ENCODE assay signal across 9 mouse cellular contexts in the genomic region with DNA sequence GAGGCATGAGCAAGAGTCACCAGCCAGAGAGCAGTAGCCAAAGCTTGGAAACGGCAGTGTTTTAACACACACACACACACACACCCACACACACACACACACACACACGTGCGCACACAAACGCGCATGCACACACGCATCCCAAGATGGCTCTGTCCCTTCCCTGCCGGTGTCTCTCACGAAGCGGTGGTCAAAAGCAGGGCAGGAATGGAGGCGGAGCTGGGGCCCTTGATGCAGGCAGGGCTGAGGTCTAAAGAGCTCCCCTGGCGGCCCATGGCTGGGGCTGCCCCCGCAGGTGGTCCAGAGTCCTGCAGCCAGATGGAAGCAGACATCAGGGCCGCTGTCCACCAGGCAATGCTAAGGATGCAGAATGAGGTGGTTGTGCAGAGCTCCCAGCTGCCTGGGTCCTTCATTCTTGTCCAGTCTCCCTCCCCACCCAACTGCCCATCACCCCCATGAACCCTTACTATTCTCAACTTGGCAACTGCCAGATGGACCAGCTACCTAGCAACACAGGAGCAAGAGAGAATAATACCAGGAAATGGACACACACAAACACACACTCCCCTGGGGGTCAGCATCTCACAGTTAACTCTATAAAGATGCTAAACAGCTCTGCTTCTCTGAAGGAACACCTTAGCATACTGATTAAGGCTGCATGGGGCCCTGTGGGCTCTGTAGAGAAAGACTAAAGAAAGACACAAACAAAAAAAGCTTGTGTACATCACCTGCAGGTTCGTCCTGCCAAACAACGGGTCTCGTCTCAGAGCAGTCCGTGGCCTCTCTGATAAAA. TPM values are rescaled to one million over a fixed set of nuclear protein-coding genes. Genes with fewer than 3 reads are reported as not detected.
A peak's percentile ranks its signal among the peaks of the same experiment; 100 is the strongest.
DNase-seq lines count a peak whose midpoint lies in the region; ATAC-seq lines count a peak whose summit lies in the region.
"Had no signal": no experiment of that assay in that cellular context is flagged by ENCODE, and none has a peak within 500 bp of the region (broad histone marks: within the 10 kb centered on the region; RNA-seq: fewer than 3 reads in every experiment).

A gene (minus strand): TSS at position 209 of the 793 bp plus-strand sequence.

- H3K9ac ChIP-seq in neural tube, embryonic 14.5 days (replicated peaks; ENCODE audit: low read depth, low read length), result peak within 1 kb of the TSS; percentile 68

- peak; percentile 80 for ATAC-seq in neural tube, embryonic 14.5 days (ENCODE audit: low read depth)
- no peak for ATAC-seq in CD4-positive, CD25-positive, alpha-beta regulatory T cell, adult 4 months

- H3K36me3 ChIP-seq in neural tube, embryonic 14.5 days (ENCODE audit: control insufficient read depth, insufficient read depth, low read length), result no peaks in the 10 kb centered on the region

- 6% methylated on average over 17 of the region's 17 CpGs for WGBS in neural tube, embryonic 14.5 days

- H3K4me2 ChIP-seq in neural tube, embryonic 14.5 days (ENCODE audit: low read depth, low read length), result peak within 1 kb of the TSS; percentile 66

- no peaks in the 10 kb centered on the region for H3K4me1 ChIP-seq in neural tube, embryonic 14.5 days (ENCODE audit: control insufficient read depth, insufficient read depth, low read length)

- peak; percentile 5 to 29 for DNase-seq in cerebellum, postnatal 25 days
- no peak for DNase-seq in cerebellum, adult 9-11 months
- peak; percentile 34 for DNase-seq in WW6 (ENCODE audit: low read depth, low spot score)
- peak; percentile 47 to 54 for DNase-seq in frontal cortex, postnatal 25 days (ENCODE audit: low spot score in 2 of 2)
- peak; percentile 75 to 78 for DNase-seq in left cerebral cortex, postnatal 10 days (ENCODE audit: extremely low spot score in 1 of 2, low spot score in 2 of 2)
- no peak for DNase-seq in kidney, adult 8-10 months

- intact Hi-C loops in left cerebral cortex, postnatal 10 days (cut with DNase I), result loop anchor here (5.0 kb wide), 1 partner anchor 141 kb away; no protein-coding TSS in a partner anchor

- no peaks in the 10 kb centered on the region for H3K9me3 ChIP-seq in neural tube, embryonic 14.5 days (ENCODE audit: control insufficient read depth, low read length)

- H3K27ac ChIP-seq in neural tube, embryonic 14.5 days (ENCODE audit: low read depth, low read length), result peak within 1 kb of the TSS; percentile 89

- H3K27me3 ChIP-seq in neural tube, embryonic 14.5 days (ENCODE audit: control insufficient read depth, insufficient read depth, low read length), result no peaks in the 10 kb centered on the region
- H3K27me3 ChIP-seq: CH12.LX had no signal

- H3K4me3 ChIP-seq in neural tube, embryonic 14.5 days (ENCODE audit: low read depth, low read length), result peak within 1 kb of the TSS; percentile 58

RNA-seq across cellular contexts. Expression of the gene that starts here (rescaled TPM):
- total RNA-seq in left cerebral cortex, postnatal 10 days (2021), result 100 to 1,000 TPM; 111 to 114 TPM
- 7.0 and 8.0 TPM in 2 replicates for polyA plus RNA-seq in neural tube, embryonic 14.5 days (2014; fragmentation: Nextera tagmentation; extraction: Ambion mirVana)
- under 1 TPM in 1 of 2 experiments, not detected in 1; 0.08 TPM for polyA plus RNA-seq in CD4-positive, CD25-positive, alpha-beta regulatory T cell, adult 4 months (2017; shearing (Covaris generic))
- total RNA-seq: CH12.LX had no signal

Comparison
In these comparisons a context has a peak if more than half of its experiments do, and no peak if none do; other contexts are left out.
1. DNase-seq: peak in cerebellum, postnatal 25 days (2 of 2), WW6 (single experiment), frontal cortex, postnatal 25 days (2 of 2) and left cerebral cortex, postnatal 10 days (2 of 2); none in cerebellum, adult 9-11 months (single experiment) and kidney, adult 8-10 months (0 of 2).